ENCODE assay signal across 15 mouse cellular contexts in the genomic region with DNA sequence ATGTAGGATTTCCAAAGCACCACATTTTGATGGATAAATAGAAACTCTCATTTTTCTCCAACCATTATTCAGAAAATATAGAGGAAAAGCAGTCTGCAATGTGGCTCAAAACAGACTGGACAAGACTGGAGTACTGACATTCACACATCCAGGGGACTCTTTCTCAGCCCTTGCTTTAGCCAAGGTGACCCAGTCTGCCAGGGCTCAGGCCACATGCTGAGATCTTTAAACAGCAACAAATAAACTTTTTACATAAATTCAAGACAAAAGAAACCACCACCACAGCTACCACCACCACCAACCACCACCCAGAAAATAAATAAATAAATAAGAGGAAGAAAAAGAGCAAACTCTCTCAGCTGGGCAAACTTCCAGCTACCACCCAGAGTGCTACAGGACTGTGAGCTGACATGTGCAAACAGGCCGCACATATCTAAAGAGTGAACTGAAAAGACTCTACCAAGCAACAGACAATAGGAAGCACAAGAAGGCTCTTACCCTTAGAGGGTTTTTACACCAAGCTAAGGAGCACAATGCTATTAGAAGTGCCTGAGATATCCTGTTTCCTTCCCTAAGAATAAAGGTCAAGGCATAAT.
DNase-seq lines count a peak whose midpoint lies in the region; ATAC-seq and TF ChIP-seq lines count a peak whose summit lies in the region.
"Had no signal": no experiment of that assay in that cellular context is flagged by ENCODE, and none has a peak within 500 bp of the region (broad histone marks: within the 10 kb centered on the region; RNA-seq: fewer than 3 reads in every experiment).

No protein-coding gene starts in this region.

- no peak for TF ChIP-seq CTCF in lung, embryonic 14.5 days (IDR thresholded peaks at IDR 0.05; ENCODE audit: low read depth)
- no peak for TF ChIP-seq CTCF in brain, embryonic 14.5 days (IDR thresholded peaks at IDR 0.05; ENCODE audit: borderline replicate concordance, extremely low read depth, insufficient read depth, insufficient read length)

- no peak overlapping the region for H3K9ac ChIP-seq in lung, embryonic 14.5 days
- H3K9ac ChIP-seq: heart, embryonic 15.5 days; liver, embryonic 12.5 days; midbrain, embryonic 12.5 days; neural tube, embryonic 15.5 days had no signal

- no peaks in the 10 kb centered on the region for H3K9me3 ChIP-seq in lung, embryonic 14.5 days (ENCODE audit: low read depth, low read length)
- H3K9me3 ChIP-seq: heart, embryonic 15.5 days; liver, embryonic 12.5 days; midbrain, embryonic 12.5 days; neural tube, embryonic 15.5 days had no signal

- peak; percentile 15 to 19 for DNase-seq in cerebellum, postnatal 14 days
- DNase-seq in cerebellum, adult 11 months = no peak
- DNase-seq in lung, embryonic 14.5 days = peak; percentile 78
- DNase-seq in lung, postnatal 4 days = no peak
- peak; percentile 56 for DNase-seq in brain, embryonic 14.5 days (ENCODE audit: low read depth)
- peak; percentile 16 for DNase-seq in lung, postnatal 14 days
- DNase-seq in gastrocnemius, adult 18-20 months (ENCODE audit: low spot score) = no peak
- DNase-seq in adipocyte (ENCODE audit: low spot score) = no peak
- DNase-seq: gastrocnemius, adult 2 months; right cerebral cortex, postnatal 14 days had no signal

- H3K36me3 ChIP-seq in lung, embryonic 14.5 days (ENCODE audit: insufficient read depth) = no peaks in the 10 kb centered on the region
- H3K36me3 ChIP-seq: heart, embryonic 15.5 days; liver, embryonic 12.5 days; midbrain, embryonic 12.5 days; neural tube, embryonic 15.5 days had no signal

- peak; percentile 70; the same call in 1 of the 2 replicates for ATAC-seq in lung, embryonic 14.5 days (ENCODE audit: insufficient read depth)
- ATAC-seq: intestine, postnatal 0 days; liver, embryonic 12.5 days had no signal

- no peaks in the 10 kb centered on the region for H3K27me3 ChIP-seq in lung, embryonic 14.5 days (ENCODE audit: insufficient read depth, low read length)
- H3K27me3 ChIP-seq: heart, embryonic 15.5 days; liver, embryonic 12.5 days had no signal

- no peak overlapping the region for H3K4me2 ChIP-seq in lung, embryonic 14.5 days
- H3K4me2 ChIP-seq: liver, embryonic 12.5 days; midbrain, embryonic 12.5 days; neural tube, embryonic 15.5 days had no signal

- 0 out of 2 replicates have a peak overlapping the region, but pooled peaks have one; percentile 1 for H3K27ac ChIP-seq in lung, embryonic 14.5 days (ENCODE audit: low read depth)
- H3K27ac ChIP-seq: gastrocnemius, adult 2 months; heart, embryonic 15.5 days; liver, embryonic 12.5 days; midbrain, embryonic 12.5 days; neural tube, embryonic 15.5 days had no signal

- H3K4me1 ChIP-seq in lung, embryonic 14.5 days (ENCODE audit: insufficient read depth) = peaks cover 8% of the 10 kb centered on the region

- 13% methylated on average over 1 of the region's 1 CpGs for WGBS in lung, embryonic 14.5 days

- no peak overlapping the region for H3K4me3 ChIP-seq in lung, embryonic 14.5 days (ENCODE audit: low read depth, low read length)
- H3K4me3 ChIP-seq: gastrocnemius, adult 2 months; heart, embryonic 15.5 days; liver, embryonic 12.5 days; midbrain, embryonic 12.5 days; neural tube, embryonic 15.5 days had no signal

- no peak for TF ChIP-seq POLR2A in brain, embryonic 14.5 days (IDR thresholded peaks at IDR 0.05; ENCODE audit: borderline replicate concordance, extremely low read depth, insufficient read depth, insufficient read length, poor library complexity, severe bottlenecking)

Comparison
In these comparisons a context has a peak if more than half of its experiments do, and no peak if none do; other contexts are left out.
1. DNase-seq: peak in cerebellum, postnatal 14 days (2 of 2), lung, embryonic 14.5 days (single experiment), brain, embryonic 14.5 days (single experiment) and lung, postnatal 14 days (single experiment); none in cerebellum, adult 11 months (single experiment), lung, postnatal 4 days (0 of 2), gastrocnemius, adult 18-20 months (single experiment) and adipocyte (single experiment).